Mouse (Mus musculus) kidney, adult 18-20 months (tissue): ENCODE results near the gene Trib2.

Source experiments
- DNase-seq: peaks from one replicate; pipeline ENCODE4 v3.0.0; 2021

The Trib2 gene

DNA sequence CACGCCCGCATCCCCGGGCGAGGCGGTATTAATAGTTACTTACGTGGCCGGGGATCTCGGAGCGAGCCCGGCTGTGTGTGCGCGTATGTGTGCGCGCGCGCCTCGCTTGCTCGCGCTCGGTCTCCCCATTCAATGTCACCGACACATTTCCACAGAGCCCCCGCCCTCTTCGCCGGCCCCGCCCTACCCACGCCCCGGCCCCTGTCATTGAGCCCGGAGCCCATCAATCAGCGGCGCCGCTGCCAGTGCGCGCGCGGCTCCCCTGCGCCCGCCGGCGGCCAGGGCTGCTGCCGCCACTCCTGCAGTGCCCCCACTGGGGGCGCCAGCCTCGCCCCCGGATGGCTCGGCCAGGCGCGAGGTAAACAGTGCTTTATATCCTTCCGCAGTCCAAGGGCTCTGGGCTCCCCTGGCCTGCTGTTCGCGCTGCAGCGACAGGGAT, at the start of gene Trib2:
Gene Trib2 (minus strand): TSS at position 183 of the 439 bp plus-strand sequence.
- DNase-seq: peak; percentile 92

GRCm38 (mm10) chr12:15858005-15858404, 41.3 kb upstream of the Trib2 start:
- DNase-seq: no peak

GRCm38 (mm10) chr12:15855891-15856290, 39.2 kb upstream of the Trib2 start:
- DNase-seq: no peak

DNA sequence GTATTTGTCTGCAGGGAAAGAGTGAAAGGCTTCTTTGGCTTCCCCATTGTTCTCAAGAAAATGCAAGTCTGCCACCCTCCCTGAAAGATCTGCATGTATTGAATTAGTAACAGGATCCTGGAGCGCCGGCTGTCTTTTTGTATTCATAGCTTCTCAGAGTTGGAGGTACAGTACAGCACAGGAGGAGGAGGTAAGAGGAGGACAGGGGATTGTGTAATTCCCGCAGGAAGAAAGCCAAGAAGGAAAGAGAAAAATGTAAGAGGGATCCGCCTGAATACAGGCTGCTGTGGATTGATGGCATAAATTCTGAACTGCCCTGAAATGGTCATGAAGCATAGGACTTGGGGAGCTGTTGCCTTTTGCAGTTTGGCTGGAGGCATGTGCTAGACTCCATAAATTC, 36.1 kb upstream of the Trib2 start:
- no peak for DNase-seq

- DNase-seq: no peak
Measured at GRCm38 (mm10) chr12:15852031-15852430, 35.3 kb upstream of the Trib2 start.

DNA sequence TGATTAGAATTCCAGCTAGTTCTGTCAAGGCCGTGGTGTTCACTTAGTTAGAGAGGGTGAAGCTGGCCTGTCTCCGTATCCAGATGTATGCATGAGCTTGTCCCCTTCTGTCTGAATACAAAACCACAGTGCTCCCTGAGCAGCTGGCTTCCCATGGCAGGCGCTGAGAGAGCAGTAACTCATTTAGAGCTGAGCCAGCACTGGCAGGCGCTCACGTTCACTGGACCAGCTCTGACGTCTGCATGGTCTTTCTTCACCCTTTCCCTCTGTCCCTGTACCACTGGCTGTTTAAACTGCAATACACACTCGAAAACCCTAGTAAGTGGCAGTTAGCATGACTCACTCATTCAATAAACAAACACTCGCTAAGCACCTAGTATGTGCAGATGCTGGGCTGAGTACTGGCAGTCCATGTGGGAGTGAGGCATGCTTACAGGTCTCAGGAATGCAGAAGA, 33.7 kb upstream of the Trib2 start:
- DNase-seq: peak; percentile 69

DNA sequence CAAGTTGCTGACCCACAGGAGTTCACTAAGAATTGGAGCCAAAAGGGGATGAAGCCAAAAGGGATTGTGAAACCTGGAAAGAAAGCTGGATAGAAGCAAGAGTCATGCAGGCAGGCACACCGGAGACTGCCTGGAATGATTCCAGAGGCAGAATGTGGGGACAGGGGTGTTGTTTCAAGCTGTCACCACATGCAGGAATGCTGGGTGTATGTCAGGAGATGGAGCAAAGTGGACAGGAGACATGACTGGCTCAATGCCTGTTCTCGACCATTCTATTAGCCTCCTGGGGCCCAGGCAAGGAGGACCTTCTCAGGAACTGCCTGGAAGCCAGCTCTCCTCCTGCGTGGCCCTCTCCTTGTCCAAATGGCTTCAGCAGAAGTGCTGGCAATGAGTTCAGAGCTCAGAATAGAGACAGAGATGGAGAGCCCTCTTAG, 33.2 kb upstream of the Trib2 start:
- peak; percentile 71 for DNase-seq

DNA sequence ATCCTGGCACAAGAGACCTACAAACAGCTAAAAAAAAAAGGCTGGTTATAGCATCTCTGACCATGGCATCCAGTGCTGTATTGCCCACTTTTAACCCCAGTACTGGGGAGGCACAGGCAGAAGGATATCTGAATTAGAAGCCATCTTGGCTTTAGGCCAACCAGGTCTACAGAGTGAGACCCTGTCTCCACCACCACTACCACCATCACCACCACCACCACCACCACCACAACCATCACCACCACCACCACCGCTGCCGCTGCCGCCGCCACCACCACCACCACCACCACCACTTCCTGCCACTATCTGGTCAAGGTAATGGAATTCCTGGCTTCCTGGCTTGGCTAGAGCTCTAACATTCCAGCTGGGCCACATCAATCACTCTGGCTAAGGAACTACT, 31.7 kb upstream of the Trib2 start:
- DNase-seq: no peak

DNA sequence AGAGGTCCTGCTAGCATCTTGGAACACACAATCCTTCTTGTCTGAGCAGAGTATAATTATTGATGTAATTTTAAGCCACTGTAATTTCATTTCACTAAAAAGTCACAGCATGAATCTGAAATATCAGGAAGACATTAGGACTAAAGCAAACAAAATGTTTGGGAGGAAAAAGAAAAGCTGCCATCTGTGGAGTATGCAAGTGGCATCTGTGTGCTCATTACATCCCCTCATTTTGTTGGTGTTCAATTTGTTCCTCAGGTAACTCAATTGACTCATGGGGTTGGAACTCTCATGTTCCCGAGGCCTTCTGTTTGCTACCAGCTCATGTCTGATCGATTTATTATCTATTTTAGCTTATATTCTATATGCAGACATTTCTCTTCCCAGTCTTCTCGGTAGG, 28.0 kb upstream of the Trib2 start:
- no peak for DNase-seq

- peak; percentile 56 for DNase-seq
Measured at GRCm38 (mm10) chr12:15840864-15841557, 24.3 kb upstream of the Trib2 start.

DNA sequence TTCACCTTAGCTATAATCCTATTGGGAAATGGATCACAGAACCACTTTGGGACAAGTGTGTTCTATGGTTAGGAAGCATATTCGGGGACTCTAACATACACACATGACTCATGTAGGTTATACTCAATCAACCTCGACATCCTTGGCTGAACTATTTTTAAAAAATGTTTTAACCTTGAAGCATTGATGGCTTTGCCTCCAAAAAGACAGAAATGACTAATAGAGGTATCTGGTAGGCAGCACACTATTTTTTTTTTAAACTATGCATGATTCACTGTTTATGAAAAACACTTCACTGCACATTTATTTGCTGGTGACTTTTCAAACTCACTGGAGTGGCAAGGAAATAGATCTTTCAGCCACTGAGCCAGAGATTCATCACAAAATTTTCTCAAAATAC, 21.5 kb upstream of the Trib2 start:
- DNase-seq: no peak

DNA sequence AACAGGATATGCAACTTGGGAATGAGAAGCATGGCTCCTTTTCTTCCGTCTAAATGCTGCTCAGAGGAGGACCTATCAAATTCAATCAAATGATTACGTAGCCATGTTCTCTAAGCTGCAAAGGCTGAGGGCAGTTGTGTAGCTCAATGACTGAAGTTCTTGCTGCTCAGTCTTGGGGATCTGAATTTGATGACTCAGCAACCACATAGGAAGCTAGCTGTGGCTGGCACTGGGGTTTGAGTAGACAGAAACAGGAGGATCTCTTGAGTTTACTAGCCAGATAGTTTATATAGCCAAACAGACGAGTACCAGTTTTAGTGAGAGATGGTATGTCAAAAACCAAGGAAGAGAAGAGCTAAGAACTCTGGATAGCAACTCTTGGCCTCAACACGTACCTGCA, 20.8 kb upstream of the Trib2 start:
- no peak for DNase-seq

GRCm38 (mm10) chr12:15832674-15833052, 15.9 kb upstream of the Trib2 start:
- DNase-seq: no peak

DNA sequence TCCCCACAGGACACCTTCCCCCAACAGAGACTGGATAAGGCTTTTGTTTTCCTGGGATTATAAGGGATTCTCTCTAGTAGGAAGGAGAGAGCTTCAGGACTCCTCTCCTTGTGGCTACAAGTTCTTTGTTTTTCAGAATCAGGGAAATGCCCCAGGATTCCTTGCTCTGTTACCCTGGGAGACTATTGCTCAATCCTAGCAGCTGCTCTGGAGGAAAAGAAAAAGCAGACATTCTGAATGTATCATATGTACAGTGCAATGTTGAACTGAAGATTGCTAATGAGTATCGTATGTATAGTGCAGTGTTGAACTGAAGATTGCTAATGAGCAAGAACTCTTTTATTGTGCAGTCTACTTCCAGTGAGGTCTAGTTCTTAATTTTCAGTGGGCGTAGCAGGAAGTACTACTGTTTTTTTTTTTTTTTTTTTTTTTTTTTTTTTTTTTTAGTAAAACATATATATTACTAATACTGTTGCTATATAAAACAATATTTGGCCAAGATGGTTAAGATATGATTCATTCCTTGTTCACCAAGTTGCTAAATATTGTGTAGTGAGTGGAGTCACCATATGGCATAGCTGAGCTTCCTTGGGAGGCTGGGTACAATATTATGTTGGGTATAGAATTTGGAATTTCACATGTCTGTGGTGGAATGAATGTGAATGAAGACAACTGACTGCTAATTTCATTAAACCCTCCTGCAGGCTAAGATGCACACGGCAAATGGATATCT, 15.4 kb upstream of the Trib2 start:
- no peak for DNase-seq

DNA sequence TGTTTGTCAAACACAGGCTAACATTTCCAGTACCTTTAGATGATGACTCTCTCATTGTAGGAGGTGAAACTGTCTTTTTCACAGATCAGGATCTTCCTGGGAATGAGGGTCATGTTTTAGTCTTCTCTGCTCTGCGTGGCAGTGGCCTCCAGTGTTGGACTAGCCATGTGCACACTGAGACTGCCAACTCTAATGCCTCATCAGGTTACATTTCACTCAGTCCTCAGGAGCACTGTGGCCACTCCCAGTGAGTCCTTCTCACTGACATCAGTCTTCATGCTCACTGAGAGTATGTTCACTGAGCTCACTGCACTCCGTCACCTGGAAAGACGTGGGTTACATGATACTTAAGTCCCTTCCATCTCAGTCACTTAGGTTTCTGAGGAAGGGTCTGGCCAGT, 14.0 kb upstream of the Trib2 start:
- no peak for DNase-seq

DNA sequence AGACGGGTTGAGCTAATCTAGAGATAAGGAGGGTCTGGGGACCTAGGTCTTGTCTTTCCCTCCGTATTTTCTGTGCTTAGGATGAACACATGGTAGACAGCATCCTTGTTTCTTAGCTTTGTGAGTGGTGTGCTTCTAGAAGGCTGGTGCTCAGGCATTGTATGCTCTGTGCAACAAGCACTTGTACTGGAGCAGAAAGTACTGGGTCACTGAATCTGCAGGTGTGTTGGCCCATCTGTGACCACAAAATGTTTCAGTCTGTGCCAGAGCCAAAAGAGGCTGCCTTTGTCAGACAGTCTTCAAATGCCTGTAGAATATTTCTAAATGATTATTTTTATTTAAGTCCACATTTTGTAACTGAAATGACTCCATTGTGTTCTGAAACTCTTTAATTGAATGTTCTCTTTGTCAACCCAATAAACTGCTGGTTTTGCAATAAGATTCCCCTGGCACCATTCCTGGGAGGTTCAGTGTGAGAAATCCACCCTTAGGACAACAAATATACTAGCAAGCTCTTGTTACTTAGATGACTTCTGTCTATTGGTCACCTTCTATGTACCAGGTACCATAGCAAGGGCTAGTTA, 12.2 kb upstream of the Trib2 start:
- DNase-seq: no peak

DNA sequence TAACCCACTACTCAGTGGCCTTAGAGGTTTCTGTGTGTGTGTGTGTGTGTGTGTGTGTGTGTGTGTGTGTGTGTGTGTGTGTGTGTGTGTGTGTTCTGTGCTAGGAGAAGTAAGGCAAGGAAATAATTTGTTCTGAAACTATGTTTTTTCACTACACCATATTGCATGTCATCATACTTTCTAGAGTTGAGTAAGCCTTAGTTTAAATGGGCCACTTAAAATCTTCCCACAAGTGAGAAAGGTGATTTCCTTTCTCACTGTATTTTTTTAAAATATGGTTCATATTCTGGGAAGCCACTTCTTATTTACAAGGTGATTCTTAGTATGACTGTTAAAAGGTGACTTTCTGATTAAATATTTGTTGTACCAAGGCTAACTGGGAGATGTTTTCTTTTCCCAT, 4.3 kb upstream of the Trib2 start:
- no peak for DNase-seq

GRCm38 (mm10) chr12:15817365-15817764, 643 bp upstream of the Trib2 start:
- DNase-seq: peak; percentile 81

DNA sequence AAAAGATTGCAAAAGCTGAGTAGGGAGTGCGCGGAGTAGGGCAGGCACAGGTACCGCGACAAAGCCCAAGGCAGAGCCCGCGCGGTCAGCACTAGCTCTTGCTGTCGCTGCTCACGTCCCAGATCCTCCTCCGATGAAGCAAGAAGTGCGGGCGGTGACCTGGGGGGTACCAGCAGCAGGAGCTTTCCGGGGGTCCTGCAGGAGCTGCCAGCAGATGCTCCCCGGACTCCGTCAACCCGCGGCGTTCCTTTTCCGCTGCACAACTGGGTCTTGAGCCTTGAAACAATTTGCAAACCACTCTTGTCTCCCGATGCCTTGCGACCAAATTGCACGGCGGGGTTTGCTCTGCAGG, 492 bp downstream of the Trib2 start:
- DNase-seq: peak; percentile 73

DNA sequence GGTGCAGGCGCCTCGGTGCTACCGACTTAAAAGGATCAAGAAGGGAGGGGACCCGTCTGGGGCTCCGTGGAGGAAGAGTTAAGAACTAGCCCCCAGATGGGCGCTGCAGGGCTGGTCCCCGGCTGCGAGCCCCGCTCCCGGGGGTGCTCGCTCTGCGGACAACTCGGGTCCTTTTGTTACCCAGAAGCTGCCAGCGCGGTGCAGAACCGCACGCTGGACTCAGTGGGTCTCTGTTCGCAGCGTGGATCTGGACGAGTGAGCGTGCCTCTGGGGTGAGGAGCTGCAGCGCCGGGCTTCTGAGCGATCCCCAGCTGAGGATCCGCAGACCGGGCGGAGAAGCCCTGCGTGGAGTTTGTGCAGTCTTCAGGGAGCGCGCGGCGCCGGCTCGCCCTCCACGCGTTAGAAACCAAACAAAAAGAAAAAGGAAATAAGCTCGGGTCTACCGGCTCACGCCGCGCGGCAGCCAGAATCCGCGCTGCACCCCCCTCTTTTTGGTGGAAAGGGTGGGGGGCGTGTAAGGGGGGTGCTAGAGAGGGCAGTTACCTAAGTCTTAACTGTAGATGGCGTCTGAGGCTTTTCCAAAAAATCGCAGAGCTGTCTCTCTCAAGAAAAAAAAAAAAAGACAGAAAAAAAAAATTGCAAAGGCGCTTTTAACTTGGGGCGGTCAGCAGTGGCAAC, 1.0 kb downstream of the Trib2 start:
- DNase-seq: peak; percentile 84

GRCm38 (mm10) chr12:15815170-15815575, 1.5 kb downstream of the Trib2 start:
- peak; percentile 69 for DNase-seq

DNA sequence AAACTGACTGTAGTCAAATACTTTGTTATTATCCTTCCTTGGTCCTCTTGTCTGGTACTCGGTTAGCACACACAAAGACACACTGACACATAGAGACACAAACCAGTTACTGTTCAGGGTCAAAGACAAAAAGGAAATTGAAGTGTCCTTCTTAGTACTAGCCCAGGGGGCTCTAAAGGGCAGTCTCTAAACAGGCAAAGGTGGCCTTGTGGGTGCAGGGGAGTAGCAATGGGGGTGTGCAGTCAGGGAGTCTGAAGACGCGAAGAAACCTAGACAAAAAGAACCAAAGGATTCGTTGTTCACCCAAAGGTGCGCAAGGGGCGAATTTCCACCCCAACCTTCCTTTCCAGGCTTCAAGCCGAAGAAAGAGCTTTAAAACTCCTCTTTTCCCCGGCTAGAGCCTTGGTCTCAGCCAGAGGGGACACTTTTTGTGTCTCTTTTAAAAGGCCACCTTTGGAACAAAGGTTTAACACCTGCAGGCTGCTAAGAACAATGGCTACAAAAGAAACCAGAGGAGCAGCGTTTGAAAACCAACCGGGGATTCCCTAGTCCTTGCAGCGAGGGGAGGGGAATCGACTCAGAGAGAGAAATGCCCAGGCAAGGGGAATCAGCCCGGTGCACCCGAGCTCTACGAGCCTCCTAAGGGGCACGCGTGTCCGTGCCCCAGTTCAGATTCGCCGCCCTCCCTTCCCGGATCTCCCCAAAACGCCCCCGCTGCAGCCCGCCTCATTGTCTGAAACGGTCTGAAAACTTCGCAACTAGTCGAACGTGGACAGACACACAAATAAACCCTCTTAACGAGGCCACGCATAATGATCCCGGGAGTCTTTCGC, 2.3 kb downstream of the Trib2 start:
- peak; percentile 58 for DNase-seq

- no peak for DNase-seq
Measured at GRCm38 (mm10) chr12:15813819-15814165, 2.9 kb downstream of the Trib2 start.
